Mouse (Mus musculus) intestine, postnatal 0 days (tissue): ENCODE results near the gene Iqsec1. TPM values are rescaled to one million over a fixed set of nuclear protein-coding genes. Genes with fewer than 3 reads are reported as not detected.

Experiments used
- ATAC-seq: fragments of 200-750 bp; cut with Nextera tagmentation; 2 replicates; pipeline ENCODE4 v1.8.0; 2017; ENCODE audit warnings: mild to moderate bottlenecking, moderate TSS enrichment, moderate library complexity
- H3K27ac ChIP-seq: fragments of 300-500 bp; sonication (generic); 2 replicates; pipeline ENCODE4 v1.5.1; 2014; ENCODE audit warnings: mild to moderate bottlenecking, low read depth, low read length, moderate library complexity
- H3K27me3 ChIP-seq: fragments of 300-500 bp; sonication (generic); replicated peaks from 2 replicates; pipeline ENCODE4 v1.6.1; 2014; ENCODE audit warnings: low read length, mixed read lengths; ENCODE audit not compliant: control insufficient read depth, insufficient read depth
- H3K36me3 ChIP-seq: fragments of 300-500 bp; sonication (generic); 2 replicates; pipeline ENCODE4 v1.6.1; 2014; ENCODE audit warnings: mild to moderate bottlenecking, moderate library complexity; ENCODE audit not compliant: control insufficient read depth, insufficient read depth
- H3K4me1 ChIP-seq: fragments of 300-500 bp; sonication (generic); replicated peaks from 2 replicates; pipeline ENCODE4 v1.6.1; 2014; ENCODE audit warnings: antibody characterized with exemption, low read length, mixed read lengths; ENCODE audit not compliant: control insufficient read depth, insufficient read depth
- H3K4me2 ChIP-seq: fragments of 300-500 bp; sonication (generic); replicated peaks from 2 replicates; pipeline ENCODE4 v1.6.1; 2014; ENCODE audit warnings: low read depth, mild to moderate bottlenecking, moderate library complexity
- H3K4me3 ChIP-seq: fragments of 300-500 bp; sonication (generic); 2 replicates; pipeline ENCODE4 v1.5.1; 2014; ENCODE audit warnings: low read depth, low read length
- H3K9ac ChIP-seq: fragments of 300-500 bp; sonication (generic); 2 replicates; pipeline ENCODE4 v1.6.1; 2014; ENCODE audit warnings: mild to moderate bottlenecking, low read depth, low read length
- H3K9me3 ChIP-seq: fragments of 300-500 bp; sonication (generic); 2 replicates; pipeline ENCODE4 v1.6.1; 2016; ENCODE audit warnings: mixed run types; ENCODE audit not compliant: control insufficient read depth
- CTCF ChIP-seq: sonication (generic); IDR thresholded peaks from 2 replicates; pipeline ENCODE4 v1.5.1; 2016; ENCODE audit warnings: low read depth, mild to moderate bottlenecking, control low read depth, antibody characterized with exemption, moderate library complexity
- WGBS: fragments of 180-500 bp; shearing (Covaris S2); extraction: QIAGEN DNeasy Blood & Tissue Kit; methylation state at CpG from one replicate; pipeline ENCODE4 v1.1.7; 2014; 5-methylcytosine and 5-hydroxymethylcytosine counted together
- polyA plus RNA-seq: library from polyadenylated mRNA; unstranded; fragments of >200 nt; fragmentation: Nextera tagmentation; extraction: Ambion mirVana; gene quantifications from 2 replicates; pipeline ENCODE4 v1.2.1, GENCODE M21; 2015

Iqsec1 gene
- polyA plus RNA-seq, 1 experiment from 2014 or later = 7.0 TPM

GRCm38 (mm10) chr6:90871581-90871980 is 116.9 kb downstream of the Iqsec1 start:
- Histone ChIP-seq H3K27ac (no peak overlapping the region), H3K4me2 (no peak overlapping the region), H3K9ac (no peak overlapping the region), H3K9me3 (no peaks in the 10 kb centered on the region), H3K4me1 (no peaks in the 10 kb centered on the region), H3K27me3 (no peaks in the 10 kb centered on the region), H3K4me3 (no peak overlapping the region), H3K36me3 (no peaks in the 10 kb centered on the region)
- TF ChIP-seq CTCF = no peak
- no peak for ATAC-seq
- WGBS = 83% methylated on average over 8 of the region's 8 CpGs

GRCm38 (mm10) chr6:90868033-90868432 is 120.5 kb downstream of the Iqsec1 start:
- Histone ChIP-seq H3K27me3 (no peaks in the 10 kb centered on the region), H3K4me1 (no peaks in the 10 kb centered on the region), H3K9ac (no peak overlapping the region), H3K4me3 (no peak overlapping the region), H3K36me3 (no peaks in the 10 kb centered on the region), H3K4me2 (no peak overlapping the region), H3K9me3 (no peaks in the 10 kb centered on the region), H3K27ac (no peak overlapping the region)
- TF ChIP-seq CTCF = no peak
- no peak for ATAC-seq
- 81% methylated on average over 3 of the region's 3 CpGs for WGBS

GRCm38 (mm10) chr6:90861370-90861769 is 127.1 kb downstream of the Iqsec1 start:
- Histone ChIP-seq H3K27ac (no peak overlapping the region), H3K4me3 (no peak overlapping the region), H3K9ac (no peak overlapping the region), H3K36me3 (no peaks in the 10 kb centered on the region), H3K27me3 (no peaks in the 10 kb centered on the region), H3K4me2 (no peak overlapping the region), H3K9me3 (no peaks in the 10 kb centered on the region), H3K4me1 (no peaks in the 10 kb centered on the region)
- no peak for ATAC-seq
- 91% methylated on average over 1 of the region's 1 CpGs for WGBS
- no peak for TF ChIP-seq CTCF

GRCm38 (mm10) chr6:90857844-90858243 is 130.6 kb downstream of the Iqsec1 start:
- Histone ChIP-seq H3K4me3 (no peak overlapping the region), H3K9ac (no peak overlapping the region), H3K9me3 (no peaks in the 10 kb centered on the region), H3K27ac (no peak overlapping the region), H3K4me2 (no peak overlapping the region), H3K4me1 (no peaks in the 10 kb centered on the region), H3K27me3 (no peaks in the 10 kb centered on the region), H3K36me3 (no peaks in the 10 kb centered on the region)
- WGBS = 88% methylated on average over 1 of the region's 1 CpGs
- ATAC-seq = no peak
- no peak for TF ChIP-seq CTCF

GRCm38 (mm10) chr6:90852360-90852759 is 136.1 kb downstream of the Iqsec1 start:
- H3K36me3 ChIP-seq = no peaks in the 10 kb centered on the region
- no peak overlapping the region for H3K4me3 ChIP-seq
- WGBS = 17% methylated on average over 2 of the region's 2 CpGs
- H3K4me2 ChIP-seq = no peak overlapping the region
- H3K9me3 ChIP-seq = no peaks in the 10 kb centered on the region
- H3K27ac ChIP-seq = no peak overlapping the region
- ATAC-seq = no peak
- H3K27me3 ChIP-seq = no peaks in the 10 kb centered on the region
- H3K9ac ChIP-seq = no peak overlapping the region
- TF ChIP-seq CTCF = no peak
- no peaks in the 10 kb centered on the region for H3K4me1 ChIP-seq

GRCm38 (mm10) chr6:90848068-90848467 is 140.4 kb downstream of the Iqsec1 start:
- Histone ChIP-seq H3K27me3 (no peaks in the 10 kb centered on the region), H3K9ac (no peak overlapping the region), H3K4me1 (no peaks in the 10 kb centered on the region), H3K36me3 (no peaks in the 10 kb centered on the region), H3K27ac (no peak overlapping the region), H3K4me3 (no peak overlapping the region), H3K4me2 (no peak overlapping the region), H3K9me3 (no peaks in the 10 kb centered on the region)
- no peak for ATAC-seq
- WGBS = 34% methylated on average over 1 of the region's 1 CpGs
- TF ChIP-seq CTCF = no peak

- no peak for ATAC-seq
- Histone ChIP-seq H3K4me3 (no peak overlapping the region), H3K9ac (no peak overlapping the region), H3K36me3 (no peaks in the 10 kb centered on the region), H3K9me3 (no peaks in the 10 kb centered on the region), H3K27ac (no peak overlapping the region), H3K4me1 (no peaks in the 10 kb centered on the region), H3K27me3 (no peaks in the 10 kb centered on the region), H3K4me2 (no peak overlapping the region)
- no peak for TF ChIP-seq CTCF
- WGBS = 76% methylated on average over 2 of the region's 2 CpGs
These were observed 141.0 kb downstream of the Iqsec1 start for GRCm38 (mm10) chr6:90847523-90847922.
